Mouse (Mus musculus) liver, postnatal 0 days (tissue): ENCODE data around the gene Inpp4a. TPM values are rescaled to one million over a fixed set of nuclear protein-coding genes. Genes with fewer than 3 reads are reported as not detected.
A peak's percentile ranks its signal among the peaks of the same experiment; 100 is the strongest.

Experiments used
- ATAC-seq: fragments of 200-750 bp; cut with Nextera tagmentation; 2 replicates; pipeline ENCODE4 v1.8.0; 2017; ENCODE audit warnings: mild to moderate bottlenecking, moderate library complexity
- DNase-seq: peaks from one replicate; pipeline ENCODE4 v3.0.0-alpha.2; 2016
- H3K27ac ChIP-seq: fragments of 300-500 bp; sonication (generic); 2 replicates; pipeline ENCODE4 v1.5.1; 2014; ENCODE audit warnings: antibody characterized with exemption, moderate library complexity, mild to moderate bottlenecking, low read depth
- H3K27me3 ChIP-seq: fragments of 300-500 bp; sonication (generic); 2 replicates; pipeline ENCODE4 v1.6.1; 2014; ENCODE audit warnings: low read length, control low read depth, mixed read lengths; ENCODE audit not compliant: insufficient read depth
- H3K36me3 ChIP-seq: fragments of 300-500 bp; sonication (generic); replicated peaks from 2 replicates; pipeline ENCODE4 v1.6.1; 2014; ENCODE audit warnings: mild to moderate bottlenecking, control low read depth, low read length, moderate library complexity, mixed read lengths; ENCODE audit not compliant: insufficient read depth
- H3K4me1 ChIP-seq: fragments of 300-500 bp; sonication (generic); 2 replicates; pipeline ENCODE4 v1.6.1; 2014; ENCODE audit warnings: antibody characterized with exemption, mild to moderate bottlenecking, control low read depth; ENCODE audit not compliant: insufficient read depth
- H3K4me2 ChIP-seq: fragments of 300-500 bp; sonication (generic); 2 replicates; pipeline ENCODE4 v1.6.1; 2014; ENCODE audit warnings: low read depth, mild to moderate bottlenecking, low read length, moderate library complexity, mixed read lengths
- H3K4me3 ChIP-seq: fragments of 300-500 bp; sonication (generic); 2 replicates; pipeline ENCODE4 v1.5.1; 2014; ENCODE audit warnings: low read depth, low read length
- H3K9ac ChIP-seq: fragments of 300-500 bp; sonication (generic); replicated peaks from 2 replicates; pipeline ENCODE4 v1.6.1; 2014; ENCODE audit warnings: mild to moderate bottlenecking, moderate library complexity
- H3K9me3 ChIP-seq: fragments of 300-500 bp; sonication (generic); 2 replicates; pipeline ENCODE4 v1.6.1; 2016; ENCODE audit warnings: mild to moderate bottlenecking, control low read depth, low read length, mixed read lengths
- CTCF ChIP-seq: sonication (generic); IDR thresholded peaks from 2 replicates; pipeline ENCODE4 v1.5.1; 2016; ENCODE audit warnings: antibody characterized with exemption, low read depth
- EP300 ChIP-seq: IDR thresholded peaks from 2 replicates; pipeline ENCODE4 v1.6.1; 2016; ENCODE audit warnings: antibody characterized with exemption, low read depth, mild to moderate bottlenecking
- WGBS: fragments of 180-500 bp; shearing (Covaris S2); extraction: QIAGEN DNeasy Blood & Tissue Kit; methylation state at CpG from one replicate; pipeline ENCODE4 v1.1.7; 2014; ENCODE audit not compliant: insufficient replicate concordance; 5-methylcytosine and 5-hydroxymethylcytosine counted together
- polyA plus RNA-seq: library from polyadenylated mRNA; unstranded; fragments of >200 nt; fragmentation: Nextera tagmentation; extraction: Ambion mirVana; gene quantifications from 2 replicates; pipeline ENCODE4 v1.2.1, GENCODE M21; 2015

Inpp4a gene
- polyA plus RNA-seq = 5.0 and 6.7 TPM in 2 replicates

- H3K36me3 ChIP-seq = no peaks in the 10 kb centered on the region
- H3K9ac ChIP-seq = peak within 1 kb of the TSS; percentile 81
- peak within 1 kb of the TSS; percentile 76 for H3K4me2 ChIP-seq
- H3K27me3 ChIP-seq = no peaks in the 10 kb centered on the region
- TF ChIP-seq CTCF (no peak), EP300 (no peak)
- peak within 1 kb of the TSS; percentile 76 for H3K27ac ChIP-seq
- peak; percentile 98 for DNase-seq
- ATAC-seq = peak; percentile 94
- peaks cover 5% of the 10 kb centered on the region for H3K4me1 ChIP-seq
- H3K4me3 ChIP-seq = peak within 1 kb of the TSS; percentile 68
- H3K9me3 ChIP-seq = no peaks in the 10 kb centered on the region
- WGBS = 2% methylated on average over 72 of the region's 77 CpGs
Measured at GRCm38 (mm10) chr1:37299540-37300491, at the start of gene Inpp4a. Inpp4a (plus strand) TSS chr1:37299865.

GRCm38 (mm10) chr1:37250643-37251310 lies 48.9 kb upstream of the Inpp4a start:
- H3K27me3 ChIP-seq = no peaks in the 10 kb centered on the region
- H3K9ac ChIP-seq = no peak overlapping the region
- no peak for ATAC-seq
- no peak overlapping the region for H3K4me3 ChIP-seq
- no peak for TF ChIP-seq EP300
- peak; percentile 90 for TF ChIP-seq CTCF
- no peaks in the 10 kb centered on the region for H3K36me3 ChIP-seq
- no peak overlapping the region for H3K27ac ChIP-seq
- H3K4me1 ChIP-seq = no peaks in the 10 kb centered on the region
- H3K9me3 ChIP-seq = no peaks in the 10 kb centered on the region
- WGBS = 36% methylated on average over 5 of the region's 5 CpGs
- DNase-seq = peak; percentile 84
- no peak overlapping the region for H3K4me2 ChIP-seq

GRCm38 (mm10) chr1:37258443-37258842 lies 41.2 kb upstream of the Inpp4a start:
- Histone ChIP-seq H3K27me3 (no peaks in the 10 kb centered on the region), H3K9me3 (no peaks in the 10 kb centered on the region), H3K27ac (no peak overlapping the region), H3K36me3 (no peaks in the 10 kb centered on the region), H3K9ac (no peak overlapping the region), H3K4me1 (no peaks in the 10 kb centered on the region), H3K4me2 (no peak overlapping the region), H3K4me3 (no peak overlapping the region)
- DNase-seq (no peak), ATAC-seq (no peak)
- TF ChIP-seq CTCF (peak; percentile 24; the same call in 1 of the 2 replicates), EP300 (no peak)
- 75% methylated on average over 2 of the region's 2 CpGs for WGBS

GRCm38 (mm10) chr1:37272464-37272863 lies 27.2 kb upstream of the Inpp4a start:
- Histone ChIP-seq H3K4me2 (no peak overlapping the region), H3K36me3 (no peaks in the 10 kb centered on the region), H3K4me3 (no peak overlapping the region), H3K9ac (no peak overlapping the region), H3K9me3 (no peaks in the 10 kb centered on the region), H3K27ac (no peak overlapping the region), H3K4me1 (no peaks in the 10 kb centered on the region), H3K27me3 (no peaks in the 10 kb centered on the region)
- TF ChIP-seq EP300 (no peak), CTCF (peak; percentile 96)
- DNase-seq (peak; percentile 59), ATAC-seq (no peak)
- WGBS = 5% methylated on average over 7 of the region's 7 CpGs

GRCm38 (mm10) chr1:37286556-37286955 lies 13.1 kb upstream of the Inpp4a start:
- no peak for DNase-seq
- Histone ChIP-seq H3K4me3 (no peak overlapping the region), H3K27ac (no peak overlapping the region), H3K9ac (no peak overlapping the region), H3K27me3 (no peaks in the 10 kb centered on the region), H3K36me3 (no peaks in the 10 kb centered on the region), H3K4me1 (no peaks in the 10 kb centered on the region), H3K9me3 (no peaks in the 10 kb centered on the region), H3K4me2 (no peak overlapping the region)
- TF ChIP-seq CTCF (no peak), EP300 (no peak)
- WGBS = 60% methylated on average over 7 of the region's 7 CpGs
- ATAC-seq = no peak

GRCm38 (mm10) chr1:37287748-37288147 lies 11.9 kb upstream of the Inpp4a start:
- ATAC-seq (no peak), DNase-seq (no peak)
- Histone ChIP-seq H3K9ac (no peak overlapping the region), H3K4me2 (no peak overlapping the region), H3K9me3 (no peaks in the 10 kb centered on the region), H3K4me3 (no peak overlapping the region), H3K27ac (no peak overlapping the region), H3K36me3 (no peaks in the 10 kb centered on the region), H3K27me3 (no peaks in the 10 kb centered on the region), H3K4me1 (no peaks in the 10 kb centered on the region)
- WGBS = 70% methylated on average over 1 of the region's 1 CpGs
- no peak for TF ChIP-seq EP300
- TF ChIP-seq CTCF = no peak
